Mouse (Mus musculus) thymus, adult 2 months (tissue): Measurements from ENCODE around the gene Abcb1b.

Experiments
- CTCF ChIP-seq: fragments of 200-500 bp; IDR thresholded peaks from 2 replicates; pipeline ENCODE4 v1.5.1; 2012; ENCODE audit warnings: mild to moderate bottlenecking, control low read depth, low read length, moderate library complexity, borderline replicate concordance; ENCODE audit not compliant: control insufficient read depth, poor library complexity, insufficient read depth; ENCODE audit errors: extremely low read depth
- POLR2A ChIP-seq: fragments of 200-500 bp; IDR thresholded peaks from 2 replicates; pipeline ENCODE4 v1.6.1; 2012; ENCODE audit warnings: mild to moderate bottlenecking, low read length, control low read depth, moderate library complexity; ENCODE audit not compliant: control insufficient read depth, poor library complexity, insufficient read depth; ENCODE audit errors: extremely low read depth

DNA sequence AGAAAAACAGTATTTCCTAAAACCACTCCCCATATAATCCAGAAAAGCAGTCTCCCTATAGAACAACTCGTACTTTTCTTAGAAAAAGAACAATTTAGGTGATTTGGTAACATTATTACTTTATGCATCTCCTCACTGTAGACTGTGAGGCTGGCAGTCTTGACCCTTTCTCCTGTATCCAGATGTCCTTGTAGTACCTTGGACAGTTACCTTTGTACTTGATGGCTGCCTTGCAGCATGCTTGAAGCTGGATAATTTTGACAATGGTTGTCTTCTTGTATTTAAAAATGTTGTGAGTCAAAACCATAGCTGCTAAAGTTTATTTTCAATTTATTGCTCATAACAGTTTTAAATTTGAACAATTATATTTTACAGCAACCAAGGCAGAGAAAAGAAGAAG, 98.3 kb downstream of the Abcb1b start:
- TF ChIP-seq POLR2A (no peak), CTCF (no peak)
